Mouse (Mus musculus) right cerebral cortex, postnatal 10 days (tissue): Measurements from ENCODE around the gene Zfp84.
"Not testable (repeated sequence)": the region's sequence is repeated elsewhere in the genome, so short reads cannot be mapped to it uniquely, and the experiment has no call there.

Source experiments
- DNase-seq, 2 experiments: peaks; one replicate each; pipeline ENCODE4 v3.0.0; 2021; ENCODE audit warnings: low spot score in 2 of 2

The Zfp84 gene

DNA sequence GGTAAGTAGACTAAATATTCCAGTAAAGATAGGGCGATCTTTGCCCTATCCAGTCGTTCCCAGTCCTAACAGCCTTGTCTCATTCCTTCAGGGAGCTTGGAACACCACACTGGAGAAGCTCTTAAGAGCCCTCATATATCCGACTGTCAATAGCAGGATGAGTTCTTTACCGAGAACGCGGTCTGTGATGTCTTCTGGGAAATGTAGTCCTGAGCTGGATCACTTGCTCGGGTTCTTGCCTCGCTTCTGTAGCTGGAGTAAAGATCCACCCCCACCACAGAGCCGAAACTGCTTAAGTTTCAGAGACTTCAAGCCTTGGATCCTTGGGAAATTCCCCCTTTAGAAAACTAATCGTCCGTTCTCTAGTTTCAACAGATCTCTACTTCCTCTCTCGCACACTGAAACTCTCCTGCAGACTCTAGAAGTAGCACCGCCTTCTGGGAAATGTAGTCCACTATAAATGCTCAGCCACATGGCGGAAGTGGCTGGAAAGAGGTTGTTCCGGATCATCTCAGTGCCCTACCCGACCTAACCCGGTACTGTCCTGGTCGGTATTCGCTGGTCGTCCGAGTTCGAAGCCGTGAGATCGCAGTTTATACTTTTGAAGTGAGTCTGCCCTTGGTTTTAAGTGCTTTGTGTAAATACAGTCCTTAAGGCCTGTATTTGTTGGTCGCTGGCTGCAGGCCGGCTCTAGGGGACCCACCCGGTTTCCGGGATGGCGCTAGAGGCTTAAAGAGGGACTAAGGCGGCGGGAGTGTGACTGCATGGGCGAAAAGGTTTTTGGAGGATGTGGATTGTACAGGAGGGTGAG, at the start of gene Zfp84:
Gene Zfp84 (plus strand): TSS at position 463 of the 811 bp plus-strand sequence.
- peak; percentile 91 to 96 for DNase-seq

DNA sequence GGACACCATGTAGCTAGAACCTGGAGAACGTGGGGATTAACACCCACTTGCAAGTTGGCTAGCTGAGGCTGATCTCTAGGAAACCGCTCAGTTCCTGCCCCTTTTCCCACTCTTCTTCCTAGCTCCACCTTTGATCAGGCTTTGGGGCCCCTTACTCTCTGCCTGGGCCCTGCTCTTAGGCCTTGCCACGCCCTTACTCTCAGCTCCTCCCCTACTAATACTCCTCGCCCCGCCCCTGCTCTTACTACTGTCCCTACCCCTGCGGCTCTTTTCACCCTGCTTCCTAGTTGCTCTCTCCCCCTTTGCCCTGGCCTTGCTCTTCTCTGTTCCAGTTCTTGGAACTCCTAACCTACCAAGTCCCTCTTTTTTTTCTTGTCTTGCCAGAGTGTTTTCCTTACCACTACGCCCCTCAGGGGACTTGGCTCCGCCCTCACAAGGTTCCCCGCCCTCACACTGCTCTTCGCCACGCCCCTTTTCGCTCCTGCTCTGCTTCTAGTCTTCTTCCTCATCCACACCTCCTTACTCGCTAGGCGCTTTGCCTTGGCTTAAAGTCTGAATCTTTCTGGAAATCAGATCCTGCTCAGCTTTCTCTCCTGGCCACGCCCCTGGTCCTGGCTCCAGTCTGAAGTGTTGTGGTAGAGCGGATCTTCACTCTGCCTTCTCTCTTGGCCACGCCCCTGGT, 42.8 kb upstream of the Zfp84 start:
- not testable (repeated sequence) for DNase-seq

DNA sequence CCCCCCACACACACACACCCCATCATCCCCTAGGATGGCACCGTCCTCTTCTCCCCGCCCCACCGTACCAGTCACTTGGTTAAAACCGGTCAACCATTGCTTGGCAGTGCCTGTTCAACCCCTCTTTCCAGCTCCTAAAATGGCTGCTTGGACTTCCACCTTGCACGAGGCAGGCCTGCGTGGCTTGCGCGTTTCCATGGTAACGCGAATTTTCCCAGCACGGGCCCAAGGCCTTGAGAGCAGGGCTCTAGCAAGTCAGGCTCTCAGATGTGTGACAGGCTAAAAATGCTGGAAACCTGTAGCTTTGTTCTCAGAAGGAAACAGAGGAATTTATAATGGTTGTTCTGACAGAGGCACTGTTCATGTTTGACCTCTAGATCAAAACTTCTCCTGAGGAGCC, 41.5 kb upstream of the Zfp84 start, which contains the start of gene Catsperg2:
Gene Catsperg2 (minus strand): TSS at position 173 of the 400 bp plus-strand sequence.
- DNase-seq, result not testable (repeated sequence)

GRCm38 (mm10) chr7:29728055-29728454, 40.3 kb upstream of the Zfp84 start:
- DNase-seq, result no peak

DNA sequence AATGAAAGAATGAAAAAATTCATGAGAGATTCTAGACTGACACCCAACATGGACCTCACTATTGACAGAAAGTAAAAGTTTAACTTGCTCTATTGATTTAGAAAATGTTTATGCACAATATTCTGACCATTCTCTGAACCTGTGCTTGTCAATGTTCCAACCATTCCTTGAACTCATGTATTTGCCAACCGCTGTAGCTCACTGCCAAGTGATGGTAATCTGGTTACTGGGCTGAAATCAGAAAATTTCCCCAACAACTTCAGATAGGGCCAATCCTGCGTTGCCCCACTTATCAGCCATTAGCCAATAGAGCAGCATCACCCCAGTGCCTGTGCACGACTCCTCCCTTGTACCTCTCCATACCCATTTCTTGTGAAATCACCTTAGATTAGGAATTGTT, 26.1 kb upstream of the Zfp84 start:
- DNase-seq, result no peak

GRCm38 (mm10) chr7:29760476-29760875, 7.9 kb upstream of the Zfp84 start:
- DNase-seq, result no peak

DNA sequence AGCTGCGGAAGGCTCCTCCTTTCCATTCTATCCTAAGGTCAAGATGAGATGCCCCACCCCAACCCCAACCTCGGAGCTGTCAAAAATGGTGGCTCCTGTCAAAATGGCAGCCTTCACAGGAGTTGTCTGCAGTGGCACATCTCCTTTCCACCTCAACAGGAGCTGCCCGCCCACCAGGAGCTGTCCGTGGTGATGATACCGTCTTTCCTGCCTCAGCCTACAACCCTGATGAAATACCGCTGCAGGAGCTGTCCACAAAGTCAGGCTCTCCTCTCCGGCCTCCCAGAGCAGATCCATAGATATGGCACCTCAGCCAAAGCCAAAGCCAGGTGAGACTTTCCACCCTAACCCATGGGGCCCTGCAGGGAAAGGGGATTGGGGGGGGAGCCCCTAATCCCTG, 3.6 kb upstream of the Zfp84 start:
- peak in 1 of 2 experiments; percentile 22 for DNase-seq

DNA sequence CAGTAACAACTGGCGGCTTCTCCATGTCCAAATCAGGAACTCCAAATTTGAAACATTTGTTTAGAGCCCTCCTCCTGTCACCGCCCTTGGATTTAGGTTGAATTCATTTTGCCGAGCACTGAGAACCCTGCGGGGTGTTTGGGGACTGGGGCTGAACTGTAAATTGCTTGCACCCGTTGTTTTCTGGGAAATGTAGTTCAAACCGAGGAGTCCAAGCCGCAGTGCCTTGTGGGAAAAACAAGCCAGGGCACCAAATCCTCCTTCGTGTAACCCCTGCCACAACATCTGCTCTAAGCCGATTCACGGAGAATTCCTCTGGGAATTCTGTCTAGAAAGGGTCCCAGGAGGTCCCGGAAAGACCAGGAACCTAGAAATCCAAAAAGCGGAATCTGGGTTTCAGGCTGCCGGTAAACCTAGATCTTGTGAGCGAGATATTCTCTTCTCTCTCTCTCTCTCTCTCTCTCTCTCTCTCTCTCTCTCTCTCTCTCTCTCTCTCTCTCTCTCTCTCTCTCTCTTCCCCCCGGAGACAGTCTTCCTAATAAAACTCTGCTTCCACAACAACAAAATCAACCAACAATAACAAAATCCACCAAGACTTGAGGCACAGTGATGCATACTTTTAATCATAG, 1.2 kb upstream of the Zfp84 start:
- DNase-seq, result peak; percentile 90 to 92

DNA sequence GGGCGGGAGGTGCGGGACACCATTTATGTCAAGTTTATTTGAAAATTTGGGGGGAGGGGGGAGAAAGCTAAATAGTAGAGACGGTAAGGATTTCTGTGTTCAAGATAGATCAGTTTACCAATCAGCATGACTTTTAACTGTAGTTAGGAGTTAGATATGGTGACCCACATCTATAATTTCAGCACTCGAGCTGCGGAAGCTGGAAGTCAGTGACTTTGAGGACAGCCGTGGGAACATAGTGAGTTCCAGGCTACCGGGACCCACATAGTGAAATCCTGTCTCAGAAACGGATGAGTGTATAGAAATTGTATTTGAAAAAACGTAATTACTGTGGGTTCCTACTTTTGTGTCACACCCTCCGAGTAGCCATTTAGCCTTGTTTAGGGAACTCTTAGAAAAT, 628 bp downstream of the Zfp84 start:
- DNase-seq, result no peak

- peak in 1 of 2 experiments; percentile 9 for DNase-seq
Measured at GRCm38 (mm10) chr7:29773503-29773902, 5.2 kb downstream of the Zfp84 start.

GRCm38 (mm10) chr7:29774371-29774770, 6.0 kb downstream of the Zfp84 start:
- peak in 1 of 2 experiments; percentile 14 for DNase-seq

DNA sequence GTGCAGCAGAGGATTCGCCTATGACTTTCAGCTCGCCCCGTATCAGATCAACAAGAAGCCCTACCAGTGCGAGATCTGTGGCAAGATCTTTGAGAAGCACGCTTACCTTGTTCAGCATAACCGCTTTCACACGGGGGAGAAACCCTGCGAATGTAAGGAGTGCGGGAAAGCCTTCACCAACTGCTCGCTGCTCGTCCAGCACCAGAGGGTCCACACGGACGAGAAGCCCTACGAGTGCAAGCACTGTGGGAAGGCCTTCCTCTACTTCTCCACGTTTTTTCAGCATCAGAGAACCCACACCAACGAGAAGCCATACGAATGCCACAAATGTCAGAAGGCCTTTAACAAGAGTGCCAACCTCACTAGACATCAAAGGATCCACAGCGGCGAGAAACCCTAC, 8.2 kb downstream of the Zfp84 start:
- no peak for DNase-seq

- DNase-seq, result no peak
Measured at GRCm38 (mm10) chr7:29777372-29777771, 9.0 kb downstream of the Zfp84 start.

- DNase-seq, result peak; percentile 94
Measured at GRCm38 (mm10) chr7:29783871-29784551, 15.7 kb downstream of the Zfp84 start, which contains the start of gene Zfp30. Zfp30 (plus strand) TSS chr7:29783998.

GRCm38 (mm10) chr7:29785023-29785422, 16.7 kb downstream of the Zfp84 start:
- DNase-seq, result no peak

- DNase-seq, result no peak
Measured at GRCm38 (mm10) chr7:29785888-29786287, 17.5 kb downstream of the Zfp84 start.

DNA sequence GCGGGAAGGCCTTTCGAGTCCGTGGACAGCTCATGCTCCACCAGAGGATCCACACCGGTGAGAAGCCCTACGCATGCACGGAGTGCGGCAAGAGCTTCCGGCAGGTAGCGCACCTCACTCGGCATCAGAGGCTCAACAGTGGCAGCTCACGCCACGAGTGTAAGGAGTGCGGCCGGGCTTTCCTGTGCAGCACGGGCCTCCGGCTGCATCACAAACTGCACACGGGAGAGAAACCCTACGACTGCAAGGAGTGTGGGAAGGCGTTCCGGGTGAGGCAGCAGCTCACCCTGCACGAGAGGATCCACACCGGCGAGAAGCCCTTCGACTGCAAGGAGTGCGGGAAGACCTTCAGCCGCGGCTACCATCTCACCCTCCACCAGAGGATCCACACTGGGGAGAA, 24.6 kb downstream of the Zfp84 start:
- no peak for DNase-seq

DNA sequence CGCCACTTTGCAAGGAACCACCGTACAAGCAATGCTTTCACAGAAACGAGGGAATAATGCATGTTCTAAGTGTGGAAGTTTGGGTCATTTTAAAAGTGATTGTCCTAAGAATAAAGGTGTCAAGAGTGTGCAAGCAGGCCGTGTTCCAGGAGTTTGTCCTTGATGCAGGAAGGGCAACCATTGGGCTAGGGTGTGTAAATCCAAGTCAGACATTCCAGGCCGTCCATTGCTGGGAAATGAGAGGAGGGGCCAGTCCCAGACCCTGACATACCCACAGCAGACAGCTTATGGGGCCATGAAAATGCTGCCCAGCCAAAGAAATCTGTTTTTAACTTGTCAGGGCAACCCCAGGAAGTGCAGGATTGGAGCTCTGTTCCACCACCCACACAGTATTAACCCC, 38.7 kb downstream of the Zfp84 start:
- DNase-seq, result no peak

DNA sequence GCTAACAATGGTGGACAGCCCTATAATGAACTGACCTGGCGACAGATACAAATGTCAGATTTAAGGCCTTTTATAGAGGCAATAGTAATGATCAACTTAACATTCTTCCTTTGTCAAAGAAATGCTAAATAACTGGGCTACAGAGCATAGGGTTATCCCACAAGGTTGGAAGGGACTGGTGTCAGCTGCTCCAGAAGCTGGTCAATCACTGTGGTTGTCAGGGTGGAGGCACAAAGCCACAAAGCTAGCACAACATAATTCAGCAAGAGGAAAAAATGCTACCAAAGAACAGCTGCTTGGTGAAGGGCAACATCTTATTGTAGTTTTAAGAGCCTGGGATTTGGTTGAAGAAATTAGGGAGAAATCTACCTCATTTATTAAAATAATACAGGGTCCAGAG, 43.9 kb downstream of the Zfp84 start:
- no peak for DNase-seq

- no peak for DNase-seq
Measured at GRCm38 (mm10) chr7:29814381-29814780, 46.0 kb downstream of the Zfp84 start.

GRCm38 (mm10) chr7:29815061-29815784, 46.9 kb downstream of the Zfp84 start:
- no peak for DNase-seq
